Mouse (Mus musculus): ENCODE data around the gene Sytl3.
"Not testable (repeated sequence)": the region's sequence is repeated elsewhere in the genome, so short reads cannot be mapped to it uniquely, and the experiment has no call there.

Sytl3 gene

DNA sequence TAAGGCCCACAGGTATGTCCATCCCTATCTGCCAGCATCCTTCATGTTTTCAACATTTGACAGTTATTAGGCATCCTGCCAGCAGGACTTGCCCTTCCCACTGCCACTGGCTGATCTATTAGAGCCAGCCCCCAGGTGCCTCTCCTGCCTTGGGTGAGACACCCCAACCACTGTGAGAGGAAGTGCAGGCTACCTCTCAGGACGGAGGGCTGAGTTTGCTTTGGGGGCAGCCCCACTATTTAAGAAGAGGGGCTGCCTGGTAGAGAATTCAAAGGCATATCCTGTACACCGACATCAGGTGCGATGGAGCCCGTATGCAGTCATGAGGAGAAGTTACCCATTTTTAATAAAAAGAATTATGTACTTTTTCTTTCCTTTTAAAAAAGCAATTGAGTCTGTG, 13.2 kb upstream of the Sytl3 start:
- DNase-seq (ENCODE audit: inconsistent age in 2 of 2, low spot score in 1 of 2), result peak in 1 of 2 experiments; percentile 23

DNA sequence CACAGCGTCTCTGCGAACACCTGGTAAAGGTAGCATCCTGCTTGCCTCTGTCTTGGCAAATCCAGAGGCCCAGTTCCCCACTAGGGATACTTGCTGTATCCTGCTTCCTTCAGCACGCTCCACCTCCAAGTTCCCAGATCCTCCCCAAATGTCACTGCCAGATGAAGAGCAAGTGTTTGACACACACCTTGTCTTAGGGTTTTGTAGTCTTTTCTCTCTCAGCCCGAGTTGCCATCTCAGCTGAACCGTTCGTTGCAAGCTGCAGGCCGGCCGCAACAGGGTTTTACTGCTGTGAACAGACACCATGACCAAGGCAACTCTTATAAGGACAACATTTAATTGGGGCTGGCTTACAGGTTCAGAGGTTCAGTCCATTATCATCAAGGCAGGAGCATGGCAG, 12.1 kb upstream of the Sytl3 start:
- peak in 1 of 2 experiments; percentile 25 for DNase-seq (ENCODE audit: inconsistent age in 2 of 2, low spot score in 1 of 2)

DNA sequence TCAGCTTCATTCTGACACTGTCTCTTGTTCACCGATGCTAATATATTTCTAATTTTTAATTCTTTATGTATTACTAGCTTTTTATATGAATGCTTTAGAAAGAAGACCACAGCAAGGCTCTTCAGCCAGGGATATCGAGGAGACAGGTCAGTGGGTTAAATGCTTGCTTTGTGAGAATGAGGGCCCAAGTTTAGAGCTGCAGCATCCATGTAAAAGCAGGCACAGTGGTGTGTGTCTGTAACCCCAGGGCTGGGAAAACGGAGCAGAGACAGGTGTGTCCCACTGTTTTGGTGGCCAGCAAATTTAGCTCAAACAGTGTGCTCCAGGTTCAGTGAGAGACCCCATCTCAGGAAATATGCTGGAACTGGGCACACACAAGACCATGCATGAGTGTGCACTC, 11.4 kb upstream of the Sytl3 start:
- DNase-seq (ENCODE audit: inconsistent age in 2 of 2, low spot score in 1 of 2), result not testable (repeated sequence)

DNA sequence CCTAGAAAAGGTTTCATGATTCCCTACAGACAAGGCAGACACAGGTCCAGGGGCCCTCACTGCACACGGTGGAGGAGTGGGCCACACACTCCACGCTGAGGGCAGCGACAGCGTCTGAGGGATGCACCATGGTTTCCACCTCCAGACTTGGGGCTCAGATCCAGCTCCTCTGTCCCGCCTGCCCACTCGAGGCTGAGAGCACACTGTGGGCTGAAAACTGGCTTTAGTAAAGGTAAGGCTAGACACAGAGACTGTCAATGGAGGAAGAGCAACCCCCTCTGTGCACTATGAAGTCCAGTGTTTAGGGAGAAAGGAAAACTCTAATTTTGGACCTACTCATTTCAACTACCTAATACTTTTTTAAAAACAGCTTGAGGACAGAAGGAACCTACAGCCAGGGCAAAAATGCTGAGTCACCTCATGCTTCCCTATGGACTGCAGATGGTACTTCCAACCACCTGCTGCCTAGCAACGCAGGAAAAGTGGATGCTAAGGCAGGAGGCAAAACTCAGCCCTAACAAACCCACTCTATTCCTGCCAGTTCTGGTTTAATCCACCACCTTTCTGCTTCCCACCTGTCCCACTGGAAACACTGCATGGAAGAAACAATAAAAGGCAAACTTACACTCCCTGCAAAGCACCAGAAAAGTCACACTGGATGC, 7.9 kb upstream of the Sytl3 start:
- peak in 1 of 2 experiments; percentile 26 for DNase-seq (ENCODE audit: inconsistent age in 2 of 2, low spot score in 1 of 2)

DNA sequence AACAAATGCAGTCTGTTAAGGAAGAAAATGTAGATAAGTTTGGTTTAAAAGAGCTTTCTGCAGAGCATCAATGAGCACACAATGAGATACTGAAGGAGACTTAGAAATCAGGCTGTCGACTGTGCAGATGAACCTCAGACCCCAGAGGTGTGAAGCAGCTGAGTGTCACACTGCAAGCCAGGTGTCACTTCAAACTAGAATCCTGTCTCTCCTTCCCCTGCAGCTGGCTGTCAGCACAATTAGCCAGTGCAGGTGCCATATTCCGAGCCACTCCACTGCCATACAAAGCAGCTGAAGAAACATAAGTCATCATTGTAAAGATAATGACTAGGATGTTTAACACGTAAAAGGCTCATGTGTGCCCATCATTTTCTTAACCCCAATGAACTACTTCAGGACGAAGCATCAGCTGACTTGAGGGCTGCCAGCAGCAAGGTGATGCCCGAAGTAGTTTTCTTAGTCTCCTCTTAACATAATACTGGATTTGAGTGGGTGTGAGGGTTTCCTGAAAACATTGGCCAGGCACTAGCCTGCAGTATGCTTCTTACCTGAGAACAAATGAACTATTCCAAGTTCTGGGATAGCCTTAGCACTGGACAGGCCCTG, 5.4 kb upstream of the Sytl3 start:
- DNase-seq (ENCODE audit: inconsistent age in 2 of 2, low spot score in 1 of 2), result peak in 1 of 2 experiments; percentile 45

DNA sequence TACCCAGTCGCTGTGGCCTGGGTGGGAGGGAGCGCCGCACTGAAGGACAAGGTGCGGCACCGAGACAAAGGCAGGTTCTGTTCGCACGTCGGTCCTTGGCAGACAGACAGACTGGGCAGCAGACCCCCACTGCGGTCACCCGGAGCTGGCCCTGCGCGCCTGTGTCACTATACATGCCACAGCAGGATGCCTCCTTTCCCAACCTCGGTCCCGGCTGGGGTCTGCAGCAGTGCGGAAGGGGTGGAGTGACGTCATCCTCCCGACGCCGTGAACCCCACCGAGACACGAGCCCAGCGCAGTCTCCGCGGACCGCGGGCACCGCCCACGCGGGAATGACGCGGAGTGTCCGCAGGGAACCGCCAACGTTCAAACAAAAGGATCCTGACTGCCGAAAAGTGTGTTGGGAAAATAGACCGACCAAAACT, 3.8 kb upstream of the Sytl3 start:
- peak; percentile 69 to 88 for DNase-seq (ENCODE audit: inconsistent age in 2 of 2, low spot score in 1 of 2)

DNA sequence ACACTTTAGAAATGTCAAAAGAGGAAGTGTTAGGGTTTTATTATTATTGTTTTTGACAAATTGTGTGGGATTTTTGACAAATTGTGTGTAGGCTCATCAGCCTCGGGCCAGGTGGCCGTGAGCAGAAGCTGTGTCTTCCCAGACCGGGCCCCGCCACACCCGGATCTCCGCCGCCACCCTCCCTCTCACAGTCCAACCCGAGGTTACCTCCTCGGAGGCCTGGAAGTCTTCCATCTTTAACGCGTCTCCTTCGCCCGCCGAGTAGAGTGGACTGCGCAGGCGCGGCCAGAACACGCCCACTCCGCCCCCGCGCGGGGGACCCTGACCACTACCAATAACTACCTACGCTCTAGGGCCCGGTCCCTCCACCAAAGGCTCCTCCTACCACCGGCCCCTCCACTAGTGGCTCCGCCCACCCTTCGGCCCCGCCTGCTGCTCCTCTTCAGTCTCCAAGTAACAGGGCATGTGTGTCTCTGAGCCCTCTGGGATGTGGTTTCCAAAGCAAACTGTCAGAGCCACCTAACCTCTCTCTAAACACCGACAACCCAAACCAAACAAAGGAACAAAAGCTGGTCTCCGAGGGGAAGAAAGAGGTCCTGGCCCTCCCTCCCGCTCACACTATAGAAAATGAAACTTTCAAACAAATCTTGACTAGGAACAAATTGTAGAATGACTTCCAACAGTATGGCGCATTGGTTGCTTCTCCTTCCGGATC, 3.2 kb upstream of the Sytl3 start, which contains the start of gene Dynlt1f:
Gene Dynlt1f (minus strand): TSS at position 334 of the 715 bp plus-strand sequence.
- DNase-seq (ENCODE audit: inconsistent age in 2 of 2, low spot score in 1 of 2), result peak; percentile 85 to 94

DNA sequence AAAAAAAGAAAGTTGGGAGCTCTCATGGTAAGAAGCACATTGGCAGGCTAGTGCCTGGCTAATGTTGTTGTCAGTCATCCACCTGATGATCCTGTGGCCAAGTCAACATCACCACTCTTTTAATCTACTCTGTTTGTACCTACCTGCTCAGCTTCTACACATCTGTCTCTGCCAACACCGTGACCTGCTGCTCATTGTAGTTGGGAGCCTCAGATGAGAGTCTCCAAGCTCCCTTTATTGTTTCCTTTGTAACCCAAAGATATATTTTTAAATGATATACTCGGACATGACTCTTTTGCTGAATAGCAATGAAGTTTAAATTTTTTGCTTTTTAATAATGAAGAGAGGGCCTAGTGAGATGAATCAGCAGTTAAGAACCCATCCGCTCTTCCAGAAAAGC, 2.4 kb upstream of the Sytl3 start:
- peak in 1 of 2 experiments; percentile 84 for DNase-seq (ENCODE audit: inconsistent age in 2 of 2, low spot score in 1 of 2)

DNA sequence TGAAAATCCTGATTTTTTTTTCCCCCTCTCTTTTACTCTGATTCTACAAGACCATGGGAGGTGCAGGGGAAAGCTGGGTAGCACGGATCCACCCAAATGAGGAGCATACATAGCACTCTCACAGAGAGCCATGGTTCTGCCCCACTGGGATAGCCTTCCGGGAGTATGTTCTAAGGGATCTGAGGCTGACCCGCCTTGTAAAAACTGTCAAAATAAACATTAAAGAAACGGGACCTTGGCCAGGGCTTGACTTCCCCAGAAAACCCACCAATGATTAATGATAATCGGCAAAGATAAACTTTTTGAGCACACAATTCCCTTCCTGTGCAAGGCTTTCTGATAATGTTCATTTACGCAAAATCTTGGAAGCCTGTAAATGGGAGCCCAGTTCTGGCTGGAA, 1.7 kb downstream of the Sytl3 start:
- peak in 1 of 2 experiments; percentile 73 for DNase-seq (ENCODE audit: inconsistent age in 2 of 2, low spot score in 1 of 2)

DNA sequence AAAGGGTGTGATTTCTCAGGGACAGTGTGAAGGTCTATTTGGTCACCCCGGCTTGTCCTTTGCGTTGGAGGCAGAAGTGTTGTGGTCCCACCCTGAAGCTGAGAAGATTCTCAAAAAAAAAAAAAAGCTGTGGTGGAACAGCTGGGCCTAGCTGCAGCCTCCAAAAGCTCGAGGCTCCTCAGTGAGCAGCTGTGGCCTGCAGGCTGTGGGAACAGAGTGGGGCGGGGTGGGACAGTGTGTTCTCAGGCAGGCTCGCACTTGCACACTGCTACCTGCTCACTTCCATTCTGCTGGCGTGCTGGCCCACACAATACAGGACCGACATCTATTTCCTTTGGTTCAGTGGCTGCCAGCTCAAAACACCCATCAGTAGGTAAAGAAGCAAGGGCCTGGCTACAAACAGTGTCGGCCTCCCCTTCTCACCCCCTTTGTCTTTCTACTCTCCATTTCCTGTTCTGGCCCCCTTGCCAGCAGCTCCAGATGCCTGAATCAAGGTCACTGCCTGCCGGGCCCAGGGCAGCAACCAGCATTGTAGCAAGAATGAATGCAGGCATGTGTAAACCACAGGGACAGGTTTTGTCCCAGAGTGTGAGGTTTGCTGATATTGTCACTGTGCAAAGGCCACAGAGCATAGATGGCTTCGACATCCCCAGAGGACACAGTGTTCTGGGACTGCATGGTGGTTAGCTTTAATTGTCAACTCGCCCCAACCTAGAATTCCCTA, 2.4 kb downstream of the Sytl3 start:
- not testable (repeated sequence) for DNase-seq (ENCODE audit: inconsistent age in 2 of 2, low spot score in 1 of 2)

DNA sequence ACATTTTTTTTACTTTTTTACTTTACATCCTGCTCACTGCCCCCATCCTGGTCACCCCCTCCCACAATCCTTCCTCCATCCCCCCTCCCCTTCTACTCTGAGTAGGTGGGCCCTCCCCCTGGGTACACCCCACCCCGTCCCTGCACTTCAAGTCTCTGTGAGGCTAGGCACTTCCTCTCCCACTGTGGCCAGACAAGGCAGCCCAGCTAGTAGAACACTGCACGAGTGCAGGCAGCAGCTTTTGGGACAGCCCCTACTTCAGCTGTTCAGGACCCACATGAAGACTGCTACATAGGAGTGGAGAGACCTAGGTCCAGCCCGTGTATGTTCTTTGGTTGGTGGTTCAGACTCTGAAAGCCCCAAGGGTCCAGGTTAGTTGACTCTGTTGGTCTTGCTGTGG, 3.9 kb downstream of the Sytl3 start:
- not testable (repeated sequence) for DNase-seq (ENCODE audit: inconsistent age in 2 of 2, low spot score in 1 of 2)

DNA sequence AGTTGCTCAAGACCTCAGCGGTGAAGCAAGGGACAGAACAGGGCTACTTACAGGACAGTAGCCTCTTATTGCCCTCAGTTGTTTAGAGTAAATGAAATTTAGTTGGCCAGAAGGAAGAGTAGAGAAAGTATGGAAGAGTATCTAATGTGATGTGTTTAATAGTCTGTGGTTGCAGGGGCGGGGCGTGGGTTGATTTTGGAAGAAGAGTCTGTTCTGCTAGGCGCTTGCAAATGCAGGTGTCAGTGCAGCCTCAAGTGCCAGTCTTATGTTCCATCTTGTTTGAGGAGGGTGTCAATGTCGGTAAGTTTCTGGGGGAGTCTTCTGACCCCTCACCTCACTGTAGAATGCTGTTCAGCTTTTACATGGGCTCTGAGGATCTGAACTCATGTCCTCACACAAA, 6.5 kb downstream of the Sytl3 start:
- DNase-seq (ENCODE audit: inconsistent age in 2 of 2, low spot score in 1 of 2), result not testable (repeated sequence)

DNA sequence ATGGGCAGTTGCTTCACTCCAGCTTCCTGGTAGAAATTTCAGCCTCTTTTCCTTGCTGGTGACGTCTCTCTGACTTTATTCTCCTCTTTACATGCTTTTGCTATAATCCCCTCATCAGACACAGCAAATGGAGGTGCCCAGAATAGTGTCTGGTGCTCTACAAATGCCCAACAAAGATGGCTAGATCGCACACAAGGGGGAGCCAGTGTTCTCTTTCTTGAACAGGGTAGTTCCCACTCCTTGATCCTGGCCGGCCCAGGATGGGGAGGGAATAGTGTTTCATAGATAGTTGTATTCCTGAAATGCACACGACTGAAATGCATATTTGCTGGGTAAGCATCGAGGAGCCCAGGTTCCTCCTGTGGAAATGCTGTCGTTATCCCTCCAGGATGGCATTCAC, 9.6 kb downstream of the Sytl3 start:
- DNase-seq (ENCODE audit: inconsistent age in 2 of 2, low spot score in 1 of 2), result not testable (repeated sequence)

DNA sequence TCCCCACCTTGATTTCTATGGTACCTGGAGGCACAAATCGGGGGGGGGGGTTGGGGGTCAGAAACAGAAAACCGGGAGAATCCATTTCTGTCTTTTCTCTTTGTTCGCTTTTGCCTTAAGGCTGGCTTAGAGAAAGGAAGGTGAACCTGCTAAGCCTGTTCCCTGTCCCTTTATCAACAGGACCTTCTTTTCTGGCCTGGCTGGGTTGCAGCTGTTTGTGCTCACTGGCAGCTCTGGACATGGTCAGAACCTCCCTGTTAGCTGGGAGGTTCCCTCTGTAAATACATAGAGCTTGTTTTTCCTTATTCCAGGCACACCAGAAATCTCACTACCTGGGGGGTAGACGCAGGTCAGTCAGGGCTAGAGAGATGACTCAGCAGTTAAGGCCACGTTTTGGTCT, 15.4 kb downstream of the Sytl3 start:
- not testable (repeated sequence) for DNase-seq (ENCODE audit: inconsistent age in 2 of 2, low spot score in 1 of 2)

DNA sequence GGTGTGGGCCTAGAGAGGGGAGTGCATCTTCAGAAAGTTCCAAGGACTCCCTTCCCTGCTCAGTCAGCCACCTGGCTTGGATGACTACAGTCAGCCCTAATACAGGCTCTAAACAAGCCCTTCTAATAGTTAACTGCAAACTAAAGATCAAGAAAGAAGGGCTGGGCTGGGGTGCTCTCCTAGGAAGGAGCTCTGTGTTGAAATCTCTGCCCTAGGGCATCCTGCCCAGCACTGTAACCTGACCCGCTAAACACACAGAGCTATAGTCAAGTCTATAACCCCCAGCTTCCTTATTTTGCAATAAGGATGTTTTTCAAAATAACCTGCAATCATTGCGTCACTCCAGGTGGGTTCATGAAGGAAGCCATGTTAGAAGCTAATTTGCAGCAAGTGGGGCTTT, 19.2 kb downstream of the Sytl3 start:
- not testable (repeated sequence) for DNase-seq (ENCODE audit: inconsistent age in 2 of 2, low spot score in 1 of 2)

DNA sequence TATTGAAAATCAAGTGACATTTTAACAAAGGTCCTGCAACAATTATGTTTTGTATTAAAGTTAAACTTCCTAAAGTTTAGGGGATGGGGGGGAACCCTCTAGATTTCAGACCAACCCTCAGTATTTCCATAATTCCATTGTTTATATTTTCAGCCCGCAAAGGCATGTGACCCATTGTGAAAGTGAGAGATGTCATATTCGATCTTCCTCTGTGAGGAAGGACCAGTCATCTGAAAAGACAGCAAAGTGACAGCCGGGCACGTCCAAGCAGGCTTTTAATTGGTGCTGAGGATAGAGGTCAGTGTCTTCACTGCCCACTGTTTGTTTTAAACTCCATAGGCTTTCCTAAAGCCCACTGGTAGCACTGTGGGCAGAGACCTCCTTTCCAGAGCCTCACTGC, 22.8 kb downstream of the Sytl3 start:
- DNase-seq (ENCODE audit: inconsistent age in 2 of 2, low spot score in 1 of 2), result not testable (repeated sequence)

DNA sequence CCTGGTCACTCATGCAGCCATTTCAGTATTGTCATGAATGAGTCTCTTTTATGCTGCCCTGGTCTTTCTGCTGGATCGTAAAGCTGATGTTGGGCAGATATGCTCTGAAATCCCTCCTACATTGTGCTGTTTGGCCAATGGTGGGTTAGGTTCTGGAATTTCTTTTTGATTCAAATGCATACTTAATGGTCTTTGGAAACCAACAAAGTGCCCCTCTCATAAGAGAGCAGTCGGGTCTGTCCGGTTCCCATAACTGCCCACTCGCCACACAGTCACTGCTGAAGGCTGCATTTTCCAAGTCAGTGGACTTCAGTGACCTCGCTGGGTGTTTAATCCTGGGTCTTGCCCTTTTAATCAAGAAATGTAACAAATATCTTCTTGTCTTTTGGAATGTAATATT, 24.8 kb downstream of the Sytl3 start:
- DNase-seq (ENCODE audit: inconsistent age in 2 of 2, low spot score in 1 of 2), result not testable (repeated sequence)

DNA sequence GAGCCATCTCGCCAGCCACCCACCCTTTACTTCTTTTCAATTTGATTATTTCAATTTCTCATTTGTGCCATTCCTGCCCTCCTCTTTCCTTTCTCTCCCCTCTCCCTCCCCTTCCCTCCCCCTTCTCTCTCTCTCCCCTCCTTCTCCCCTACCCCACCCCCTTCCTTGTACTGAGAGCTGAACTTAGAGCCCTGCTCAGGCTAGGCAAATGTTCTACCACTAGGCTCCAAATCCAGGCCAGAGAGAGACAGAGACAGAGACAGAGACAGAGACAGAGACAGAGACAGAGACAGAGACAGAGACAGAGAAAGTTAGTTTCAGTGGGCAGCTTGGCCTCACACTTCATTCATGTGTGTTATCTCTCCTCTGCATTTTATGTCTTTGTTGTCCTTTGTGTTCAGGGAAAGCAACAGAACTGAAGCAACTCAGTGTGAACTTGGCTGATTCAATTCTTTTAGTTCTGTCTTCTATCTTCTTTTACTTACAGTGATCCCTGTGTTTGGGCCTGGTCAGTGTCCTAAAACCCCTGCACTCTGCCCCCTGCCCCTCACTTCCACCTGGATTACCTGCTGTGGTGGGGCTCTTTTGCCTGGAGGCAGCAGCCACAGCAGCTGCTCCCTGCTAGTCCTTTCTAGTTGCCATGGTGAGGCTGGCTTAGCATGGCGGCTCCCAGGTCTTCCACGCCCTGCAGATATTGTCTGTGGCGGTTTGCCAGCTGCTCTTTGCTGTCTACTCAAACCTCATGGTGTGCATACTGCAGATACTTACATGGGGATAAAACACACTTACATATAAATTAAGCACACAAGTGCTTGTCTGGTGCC, 25.8 kb downstream of the Sytl3 start:
- not testable (repeated sequence) for DNase-seq (ENCODE audit: inconsistent age in 2 of 2, low spot score in 1 of 2)

DNA sequence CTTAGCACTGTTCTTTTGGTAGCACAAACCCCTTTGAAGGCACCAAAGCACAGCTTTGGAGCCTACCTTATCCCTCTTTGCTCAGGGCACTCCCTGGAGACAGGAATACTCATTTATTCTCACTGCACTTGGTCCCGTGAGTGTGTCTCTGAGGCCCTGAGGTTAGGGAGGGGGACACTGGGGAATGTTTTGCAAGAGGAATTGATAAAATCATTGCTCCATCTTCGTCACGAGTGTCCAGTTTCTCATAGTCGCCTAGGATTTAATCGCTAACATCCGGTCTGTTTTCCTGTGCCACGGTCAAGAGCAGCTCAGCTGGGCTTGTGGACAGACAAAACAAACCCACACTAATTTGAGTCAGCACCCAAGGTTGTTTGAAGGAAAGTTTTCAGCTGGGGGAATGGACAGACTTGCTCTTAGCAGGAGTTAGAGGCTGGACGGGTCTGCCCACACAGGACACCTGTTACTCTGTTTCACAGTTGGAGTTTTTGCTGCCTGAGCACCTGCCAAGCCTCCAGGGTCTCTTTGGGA, 26.5 kb downstream of the Sytl3 start:
- DNase-seq (ENCODE audit: inconsistent age in 2 of 2, low spot score in 1 of 2), result peak in 1 of 2 experiments; percentile 36

DNA sequence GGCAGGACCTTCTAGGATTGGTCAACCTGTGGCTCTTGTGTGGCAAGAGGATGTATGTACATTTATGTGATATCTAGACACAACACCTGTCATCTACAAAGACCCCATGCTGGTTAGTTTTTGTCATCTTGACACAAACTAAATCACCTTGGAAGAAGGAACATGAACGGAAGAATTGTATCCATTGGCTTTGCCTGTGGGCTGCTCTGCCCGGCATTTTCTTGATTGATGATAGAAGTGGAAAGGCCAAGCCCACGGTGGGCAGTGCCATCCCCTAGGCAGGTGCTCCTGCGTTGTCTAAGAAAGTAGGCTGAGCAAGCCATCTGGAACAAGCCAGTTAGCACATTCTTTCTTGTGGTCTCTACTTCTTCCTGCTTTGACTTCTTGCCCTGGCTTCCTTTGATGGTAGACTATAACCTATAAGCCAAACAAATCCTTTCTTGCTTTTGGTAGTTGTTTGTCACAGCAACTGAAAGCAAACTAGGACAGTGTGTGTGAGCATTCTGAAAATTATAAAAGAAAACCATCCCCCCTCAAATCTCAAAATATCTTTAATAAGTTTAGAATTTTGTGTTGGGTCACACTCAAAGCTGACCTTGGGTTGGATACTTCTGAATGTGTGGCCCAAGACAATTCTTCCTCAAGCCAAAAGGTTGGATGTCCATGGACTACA, 27.5 kb downstream of the Sytl3 start:
- not testable (repeated sequence) for DNase-seq (ENCODE audit: inconsistent age in 2 of 2, low spot score in 1 of 2)

Data from adrenal gland, adult (tissue).